Mouse (Mus musculus) frontal cortex, postnatal 36 days (tissue): ENCODE measurements around the gene Mvb12a.
A peak's percentile ranks its signal among the peaks of the same experiment; 100 is the strongest.

Source experiments
- DNase-seq, 2 experiments: peaks; one replicate each; pipeline ENCODE4 v3.0.0; 2022; ENCODE audit warnings: low spot score in 2 of 2

The Mvb12a gene

GRCm38 (mm10) chr8:71592374-71593170 is 49.9 kb downstream of the Mvb12a start:
- DNase-seq: peak; percentile 91 to 93

GRCm38 (mm10) chr8:71593556-71594323 is 51.0 kb downstream of the Mvb12a start:
- no peak for DNase-seq

- no peak for DNase-seq
Observed at GRCm38 (mm10) chr8:71594324-71594722, 51.6 kb downstream of the Mvb12a start.

- peak; percentile 89 to 90 for DNase-seq
Observed at GRCm38 (mm10) chr8:71595862-71596261, 53.1 kb downstream of the Mvb12a start.

GRCm38 (mm10) chr8:71596384-71596783 is 53.7 kb downstream of the Mvb12a start:
- no peak for DNase-seq

- no peak for DNase-seq
Observed at GRCm38 (mm10) chr8:71596798-71597197, 54.1 kb downstream of the Mvb12a start.

- no peak for DNase-seq
Observed at GRCm38 (mm10) chr8:71597451-71597850, 54.7 kb downstream of the Mvb12a start, which contains the start of gene Fam129c. Fam129c (plus strand) TSS chr8:71597648.
